ENCODE assay signal across 18 mouse cellular contexts in the genomic region with DNA sequence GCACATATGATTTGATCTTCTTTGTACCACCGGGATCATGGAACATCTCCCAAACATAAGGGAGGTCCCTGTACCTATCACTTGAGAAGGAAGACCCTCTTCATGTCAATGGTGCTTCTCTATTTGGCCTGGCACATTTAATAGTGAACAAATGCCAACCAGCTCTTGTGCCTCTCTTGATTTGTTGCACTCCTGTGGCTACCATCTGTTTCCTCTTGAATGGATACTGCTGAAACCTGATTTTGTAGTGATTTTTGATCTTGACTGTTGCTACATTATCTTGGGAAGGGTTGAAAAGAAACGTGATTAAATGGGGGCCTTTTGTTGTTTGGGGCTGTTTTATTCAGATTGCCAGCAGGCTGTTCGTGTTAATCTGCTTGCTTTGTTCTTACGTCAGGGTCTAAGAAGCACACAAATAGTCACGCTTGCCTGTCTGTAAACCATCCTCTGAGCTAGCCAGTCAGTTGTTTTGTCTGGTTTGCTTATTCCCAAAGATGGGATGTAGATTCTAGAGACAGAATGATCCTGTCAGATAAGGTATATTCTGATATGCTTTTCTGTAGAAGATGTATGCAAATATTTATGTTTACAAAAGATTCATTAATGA. TPM values are rescaled to one million over a fixed set of nuclear protein-coding genes. Genes with fewer than 3 reads are reported as not detected.
DNase-seq lines count a peak whose midpoint lies in the region; ATAC-seq and TF ChIP-seq lines count a peak whose summit lies in the region.
"Had no signal": no experiment of that assay in that cellular context is flagged by ENCODE, and none has a peak within 500 bp of the region (broad histone marks: within the 10 kb centered on the region; RNA-seq: fewer than 3 reads in every experiment).

No protein-coding gene starts in this region.

- ATAC-seq in hindbrain, embryonic 14.5 days (ENCODE audit: low FRiP score) = peak; percentile 43; the same call in 1 of the 2 replicates
- ATAC-seq in hindbrain, embryonic 12.5 days (ENCODE audit: low FRiP score) = no peak
- ATAC-seq in midbrain, embryonic 12.5 days (ENCODE audit: low FRiP score, low read depth) = peak; percentile 61
- ATAC-seq in liver, embryonic 12.5 days = no peak
- ATAC-seq: intestine, postnatal 0 days had no signal

- no peak overlapping the region for H3K9ac ChIP-seq in hindbrain, embryonic 14.5 days
- H3K9ac ChIP-seq in hindbrain, embryonic 12.5 days = no peak overlapping the region
- H3K9ac ChIP-seq in midbrain, embryonic 12.5 days (replicated peaks) = no peak overlapping the region
- H3K9ac ChIP-seq in liver, embryonic 12.5 days = no peak overlapping the region
- H3K9ac ChIP-seq: lung, embryonic 14.5 days had no signal

- no peaks in the 10 kb centered on the region for H3K27me3 ChIP-seq in hindbrain, embryonic 14.5 days (ENCODE audit: control insufficient read depth, insufficient read depth, low read length)
- no peaks in the 10 kb centered on the region for H3K27me3 ChIP-seq in hindbrain, embryonic 12.5 days
- H3K27me3 ChIP-seq in midbrain, embryonic 12.5 days = no peaks in the 10 kb centered on the region
- H3K27me3 ChIP-seq in liver, embryonic 12.5 days (replicated peaks) = no peaks in the 10 kb centered on the region

- no peak for TF ChIP-seq CTCF in brain, embryonic 14.5 days (IDR thresholded peaks at IDR 0.05; ENCODE audit: borderline replicate concordance, extremely low read depth, insufficient read depth, insufficient read length)

- no peak for DNase-seq in hindbrain, embryonic 14.5 days (ENCODE audit: low spot score)
- DNase-seq in brain, embryonic 14.5 days (ENCODE audit: low read depth) = peak; percentile 61
- DNase-seq in cerebellum, adult 8-10 months = peak; percentile 51
- no peak for DNase-seq in adrenal gland, adult 18-20 months (ENCODE audit: low spot score in 2 of 2)
- DNase-seq: gastrocnemius, postnatal 25 days; heart, postnatal 4 days; liver; lung, embryonic 14.5 days; right cerebral cortex, postnatal 14 days had no signal

- H3K9me3 ChIP-seq in hindbrain, embryonic 14.5 days (ENCODE audit: control insufficient read depth, low read length) = no peaks in the 10 kb centered on the region
- H3K9me3 ChIP-seq in hindbrain, embryonic 12.5 days (replicated peaks) = no peaks in the 10 kb centered on the region
- H3K9me3 ChIP-seq in midbrain, embryonic 12.5 days = no peaks in the 10 kb centered on the region
- H3K9me3 ChIP-seq in liver, embryonic 12.5 days (replicated peaks) = no peaks in the 10 kb centered on the region

- TF ChIP-seq POLR2A in brain, embryonic 14.5 days (IDR thresholded peaks at IDR 0.05; ENCODE audit: borderline replicate concordance, extremely low read depth, insufficient read depth, insufficient read length, poor library complexity, severe bottlenecking) = no peak

- H3K4me3 ChIP-seq in hindbrain, embryonic 14.5 days (replicated peaks; ENCODE audit: low read length) = no peak overlapping the region
- no peak overlapping the region for H3K4me3 ChIP-seq in hindbrain, embryonic 12.5 days
- no peak overlapping the region for H3K4me3 ChIP-seq in midbrain, embryonic 12.5 days
- no peak overlapping the region for H3K4me3 ChIP-seq in liver, embryonic 12.5 days

- 31% methylated on average over 5 of the region's 5 CpGs for WGBS in hindbrain, embryonic 14.5 days
- 43% methylated on average over 5 of the region's 5 CpGs for WGBS in hindbrain, embryonic 12.5 days
- WGBS in midbrain, embryonic 12.5 days = 26% methylated on average over 5 of the region's 5 CpGs
- 68% methylated on average over 5 of the region's 5 CpGs for WGBS in liver, embryonic 12.5 days (ENCODE audit: insufficient replicate concordance)

- no peak overlapping the region for H3K4me2 ChIP-seq in hindbrain, embryonic 14.5 days (replicated peaks)
- no peak overlapping the region for H3K4me2 ChIP-seq in hindbrain, embryonic 12.5 days (replicated peaks)
- no peak overlapping the region for H3K4me2 ChIP-seq in midbrain, embryonic 12.5 days (replicated peaks)
- H3K4me2 ChIP-seq in liver, embryonic 12.5 days = no peak overlapping the region
- H3K4me2 ChIP-seq: heart, embryonic 11.5 days; lung, embryonic 14.5 days had no signal

- peak overlapping the region; percentile 8; the same call in 1 of the 2 replicates for H3K27ac ChIP-seq in hindbrain, embryonic 14.5 days
- H3K27ac ChIP-seq in hindbrain, embryonic 12.5 days = no peak overlapping the region
- H3K27ac ChIP-seq in midbrain, embryonic 12.5 days (replicated peaks) = peak overlapping the region; percentile 71
- H3K27ac ChIP-seq in liver, embryonic 12.5 days = no peak overlapping the region
- H3K27ac ChIP-seq: kidney, postnatal 0 days; macrophage; stomach, postnatal 0 days had no signal

- H3K4me1 ChIP-seq in hindbrain, embryonic 14.5 days (replicated peaks; ENCODE audit: control insufficient read depth, insufficient read depth, low read length) = no peaks in the 10 kb centered on the region
- H3K4me1 ChIP-seq in hindbrain, embryonic 12.5 days = peaks cover 5% of the 10 kb centered on the region; the same call in 1 of the 2 replicates
- H3K4me1 ChIP-seq in midbrain, embryonic 12.5 days = peaks cover 16% of the 10 kb centered on the region
- peaks cover 17% of the 10 kb centered on the region for H3K4me1 ChIP-seq in liver, embryonic 12.5 days

- H3K36me3 ChIP-seq in hindbrain, embryonic 14.5 days (replicated peaks; ENCODE audit: control insufficient read depth, insufficient read depth) = peaks cover 14% of the 10 kb centered on the region
- peaks cover 8% of the 10 kb centered on the region for H3K36me3 ChIP-seq in hindbrain, embryonic 12.5 days
- H3K36me3 ChIP-seq in midbrain, embryonic 12.5 days = peaks cover 14% of the 10 kb centered on the region
- H3K36me3 ChIP-seq in liver, embryonic 12.5 days = peaks cover 28% of the 10 kb centered on the region

RNA-seq across cellular contexts. Expression of a gene that starts 7.9 kb away (rescaled TPM):
- polyA plus RNA-seq in hindbrain, embryonic 14.5 days (2014; fragmentation: Nextera tagmentation; extraction: Ambion mirVana) = 63.0 and 86.1 TPM in 2 replicates
- polyA plus RNA-seq in hindbrain, embryonic 12.5 days (2016; fragmentation: Nextera tagmentation; extraction: Ambion mirVana) = 95.7 and 96.0 TPM in 2 replicates
- polyA plus RNA-seq in brain, embryonic 14.5 days (2012; rRNA removed) = 45.0 and 46.2 TPM in 2 replicates
- 90.7 and 94.9 TPM in 2 replicates for polyA plus RNA-seq in midbrain, embryonic 12.5 days (2016; fragmentation: Nextera tagmentation; extraction: Ambion mirVana)
- polyA plus RNA-seq in liver, embryonic 12.5 days (2016; fragmentation: Nextera tagmentation; extraction: Ambion mirVana) = 31.4 and 36.3 TPM in 2 replicates
- 10 to 100 TPM; 59.5 to 80.9 TPM for total RNA-seq in adrenal gland, adult 18-20 months (2021)

RNA-seq across cellular contexts. Expression of a gene that starts 8.0 kb away (rescaled TPM):
- polyA plus RNA-seq in hindbrain, embryonic 14.5 days (2014; fragmentation: Nextera tagmentation; extraction: Ambion mirVana) = 0.27 and 0.89 TPM in 2 replicates
- polyA plus RNA-seq in hindbrain, embryonic 12.5 days (2016; fragmentation: Nextera tagmentation; extraction: Ambion mirVana) = 1.2 TPM in 2 replicates
- 0.66 and 0.67 TPM in 2 replicates for polyA plus RNA-seq in brain, embryonic 14.5 days (2012; rRNA removed)
- 0.70 and 0.76 TPM in 2 replicates for polyA plus RNA-seq in midbrain, embryonic 12.5 days (2016; fragmentation: Nextera tagmentation; extraction: Ambion mirVana)
- polyA plus RNA-seq in liver, embryonic 12.5 days (2016; fragmentation: Nextera tagmentation; extraction: Ambion mirVana) = 0.35 and 0.39 TPM in 2 replicates
- total RNA-seq in adrenal gland, adult 18-20 months (2021) = 1 to 10 TPM; 2.0 to 2.8 TPM
- polyA plus RNA-seq: macrophage had no signal

RNA-seq across cellular contexts. Expression of a gene that starts 51.9 kb away (rescaled TPM):
- polyA plus RNA-seq in hindbrain, embryonic 14.5 days (2014; fragmentation: Nextera tagmentation; extraction: Ambion mirVana) = 0.73 and 0.99 TPM in 2 replicates
- 2.5 and 2.8 TPM in 2 replicates for polyA plus RNA-seq in hindbrain, embryonic 12.5 days (2016; fragmentation: Nextera tagmentation; extraction: Ambion mirVana)
- 1.7 and 1.9 TPM in 2 replicates for polyA plus RNA-seq in brain, embryonic 14.5 days (2012; rRNA removed)
- polyA plus RNA-seq in midbrain, embryonic 12.5 days (2016; fragmentation: Nextera tagmentation; extraction: Ambion mirVana) = 2.6 and 3.5 TPM in 2 replicates
- polyA plus RNA-seq in liver, embryonic 12.5 days (2016; fragmentation: Nextera tagmentation; extraction: Ambion mirVana) = 12.5 and 13.1 TPM in 2 replicates
- total RNA-seq in adrenal gland, adult 18-20 months (2021) = 10 to 100 TPM; 11.0 to 15.0 TPM
- polyA plus RNA-seq: C2C12 had no signal

RNA-seq across cellular contexts. Expression of a gene that starts 54.7 kb away (rescaled TPM):
- polyA plus RNA-seq in hindbrain, embryonic 14.5 days (2014; fragmentation: Nextera tagmentation; extraction: Ambion mirVana) = 61.5 and 62.4 TPM in 2 replicates
- polyA plus RNA-seq in hindbrain, embryonic 12.5 days (2016; fragmentation: Nextera tagmentation; extraction: Ambion mirVana) = 63.4 and 68.9 TPM in 2 replicates
- 22.6 and 26.6 TPM in 2 replicates for polyA plus RNA-seq in brain, embryonic 14.5 days (2012; rRNA removed)
- polyA plus RNA-seq in midbrain, embryonic 12.5 days (2016; fragmentation: Nextera tagmentation; extraction: Ambion mirVana) = 67.8 and 69.7 TPM in 2 replicates
- 16.6 and 17.4 TPM in 2 replicates for polyA plus RNA-seq in liver, embryonic 12.5 days (2016; fragmentation: Nextera tagmentation; extraction: Ambion mirVana)
- 10 to 100 TPM; 16.2 to 20.3 TPM for total RNA-seq in adrenal gland, adult 18-20 months (2021)

Comparison
In these comparisons a context has a peak if more than half of its experiments do, and no peak if none do; other contexts are left out.
1. ATAC-seq: peak in hindbrain, embryonic 14.5 days (single experiment) and midbrain, embryonic 12.5 days (single experiment); none in hindbrain, embryonic 12.5 days (single experiment) and liver, embryonic 12.5 days (single experiment).
2. H3K27ac ChIP-seq: peak in hindbrain, embryonic 14.5 days (single experiment) and midbrain, embryonic 12.5 days (single experiment); none in hindbrain, embryonic 12.5 days (single experiment) and liver, embryonic 12.5 days (single experiment).
3. DNase-seq: peak in brain, embryonic 14.5 days (single experiment) and cerebellum, adult 8-10 months (single experiment); none in hindbrain, embryonic 14.5 days (single experiment) and adrenal gland, adult 18-20 months (0 of 2).